Mouse (Mus musculus) urinary bladder, postnatal 4 days (tissue): Measurements from ENCODE around the gene Dnm2.

ENCODE experiments used
- DNase-seq, 2 experiments: peaks; one replicate each; pipeline ENCODE4 v3.0.0; 2021 to 2022; ENCODE audit warnings: low spot score in 2 of 2

Gene Dnm2

DNA sequence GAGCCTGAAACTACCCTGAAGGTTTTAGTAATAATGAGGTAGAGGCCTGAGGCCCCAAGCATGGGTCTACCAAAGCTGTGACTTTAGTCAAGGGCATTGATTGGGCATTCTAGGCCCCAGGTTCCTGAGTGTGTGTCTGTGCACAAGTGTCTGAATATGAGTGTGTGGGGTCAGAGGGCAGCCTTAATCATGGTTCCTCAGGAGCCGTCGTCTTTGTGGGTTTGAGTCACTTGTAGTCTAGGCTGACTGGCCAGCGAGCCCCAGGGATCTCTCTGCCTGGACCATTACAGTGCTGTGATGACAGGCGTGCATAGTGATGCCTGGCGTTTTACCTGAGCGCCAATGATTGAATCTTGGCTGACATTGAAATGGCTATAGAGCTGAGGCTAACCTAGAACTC, 3.5 kb downstream of the Dnm2 start:
- DNase-seq, result no peak

DNA sequence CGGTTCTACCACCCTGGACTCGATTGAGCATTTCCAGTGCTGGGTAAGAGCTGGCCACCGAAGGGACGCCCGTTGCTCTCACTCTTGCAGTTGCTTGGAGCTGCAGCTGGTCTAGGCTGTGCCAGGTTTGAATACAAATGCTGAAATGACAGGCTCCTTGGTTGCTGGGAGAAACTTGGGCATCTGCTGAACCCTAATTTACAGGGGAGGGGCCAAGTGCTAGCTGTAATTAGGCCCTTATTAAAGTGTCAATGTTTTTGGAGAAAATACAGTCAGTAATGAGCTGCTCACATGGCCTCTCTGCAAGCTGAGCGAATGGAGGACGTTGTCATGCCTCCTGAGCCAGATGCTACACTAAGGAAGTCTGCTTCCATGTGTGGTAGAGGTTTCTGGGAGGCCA, 6.0 kb downstream of the Dnm2 start:
- DNase-seq, result no peak

DNA sequence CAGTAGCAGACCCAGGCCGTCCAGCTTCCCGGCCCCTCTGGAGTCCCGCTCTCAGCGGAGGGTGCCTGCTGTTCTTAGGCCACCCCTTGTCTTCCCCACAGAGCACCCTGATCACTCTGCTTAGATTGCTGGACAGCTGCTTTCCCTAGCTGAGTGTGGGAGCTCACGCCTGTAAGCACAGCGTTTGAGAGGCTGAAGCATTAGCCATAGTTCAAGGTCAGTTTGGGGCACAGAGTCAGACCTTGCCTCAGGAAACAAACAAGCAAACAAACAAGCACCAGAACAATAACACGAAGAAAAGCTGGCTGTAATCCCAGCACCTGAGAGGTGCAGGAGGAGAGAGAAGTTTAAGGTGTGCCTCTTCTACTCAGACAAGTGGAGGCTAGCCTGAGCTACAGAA, 7.4 kb downstream of the Dnm2 start:
- no peak for DNase-seq

DNA sequence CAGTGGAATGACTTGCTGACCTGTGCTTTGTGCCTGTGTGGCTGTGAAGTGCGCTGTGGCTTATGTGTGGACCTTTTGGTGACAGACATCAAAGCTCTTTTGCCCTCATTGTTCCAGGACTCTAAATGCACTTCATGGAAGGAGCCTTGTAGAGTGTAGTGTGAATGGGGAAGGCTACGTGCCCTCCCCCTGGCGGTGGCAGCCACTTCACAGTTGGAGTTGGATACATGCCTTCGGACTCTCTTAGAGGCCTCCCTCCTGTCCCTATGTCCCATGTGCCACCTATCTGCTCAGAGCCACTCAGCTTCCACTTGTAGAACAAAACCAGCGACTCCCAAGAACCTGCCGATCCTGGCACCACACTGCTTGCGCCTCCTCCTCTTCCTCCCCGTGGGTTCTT, 9.1 kb downstream of the Dnm2 start:
- no peak for DNase-seq

DNA sequence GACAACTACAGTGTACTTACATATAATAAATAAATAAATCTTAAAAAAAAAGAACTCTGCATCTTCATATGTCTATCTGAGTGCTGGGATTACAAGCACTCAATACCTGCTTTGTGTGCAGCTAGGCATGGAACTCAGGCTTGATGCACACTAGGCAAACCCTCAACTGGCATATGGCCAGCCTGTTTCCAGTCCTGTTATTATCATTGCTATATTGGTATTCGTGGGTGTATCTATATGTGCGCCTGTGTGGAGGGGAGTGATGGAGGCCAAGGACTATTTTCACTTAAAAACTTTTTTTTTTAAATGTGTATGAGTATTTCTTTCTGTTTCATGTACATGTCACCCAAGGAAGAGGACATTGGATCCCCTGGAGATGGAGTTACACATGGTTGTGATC, 9.7 kb downstream of the Dnm2 start:
- DNase-seq, result no peak

DNA sequence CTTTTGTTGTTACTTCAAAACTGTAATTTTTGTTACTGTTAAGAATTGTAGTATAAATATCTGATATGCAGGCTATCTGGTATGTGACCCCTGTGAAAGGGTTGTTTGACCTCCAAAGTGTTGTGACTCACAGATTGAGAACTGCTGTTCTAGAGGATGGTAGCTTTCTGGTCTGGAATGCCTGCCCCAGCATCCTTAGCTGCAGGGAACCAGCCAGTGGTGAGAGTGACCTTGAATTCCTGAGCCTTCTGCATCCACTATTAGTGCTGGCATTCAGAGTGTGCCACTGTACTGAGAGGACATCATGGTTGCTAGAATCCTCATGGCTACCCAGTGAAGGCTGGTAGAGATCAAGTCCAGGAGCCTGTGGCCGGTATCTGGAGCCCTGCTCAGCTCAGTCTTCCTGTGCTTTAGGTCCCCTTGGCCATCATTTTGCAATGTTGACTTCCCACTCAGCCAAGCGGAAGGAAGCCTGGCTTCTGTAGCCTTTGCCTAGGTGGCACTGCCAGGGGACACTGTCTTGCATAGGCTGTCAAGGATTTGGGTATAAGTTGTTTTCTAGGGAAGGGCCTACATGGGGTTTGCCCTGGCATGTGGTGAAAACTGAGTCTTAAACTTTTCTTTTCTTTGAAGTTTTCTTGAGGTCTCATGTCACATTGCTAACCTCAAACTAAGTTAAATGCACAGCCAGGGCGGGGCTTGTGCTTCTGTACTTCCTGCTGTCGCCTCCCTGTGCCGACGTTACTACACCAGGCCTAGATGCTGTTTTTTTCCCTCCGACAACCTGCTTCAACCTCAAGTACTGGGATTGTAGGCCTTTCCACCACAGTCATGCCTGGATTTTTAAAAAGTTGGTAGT, 11.3 kb downstream of the Dnm2 start:
- DNase-seq, result no peak

DNA sequence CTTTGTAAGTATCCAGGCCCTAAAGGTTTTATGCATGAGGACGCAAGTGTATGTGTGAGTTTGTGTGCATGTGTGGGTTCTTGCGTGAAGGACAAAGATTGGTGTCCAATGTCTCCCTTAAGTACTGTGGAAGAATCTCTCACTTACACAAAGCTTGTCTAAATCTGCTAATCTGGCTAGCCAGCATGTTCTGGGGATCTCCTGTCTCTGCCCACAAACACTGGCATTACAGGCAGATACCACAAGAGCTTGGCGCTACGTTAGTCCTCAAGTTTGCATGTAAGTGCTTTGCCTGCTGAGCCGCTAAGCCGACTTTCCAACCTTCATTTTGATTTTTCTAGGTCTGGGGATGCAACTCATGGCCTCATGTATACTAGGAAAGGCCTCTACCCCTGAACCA, 12.9 kb downstream of the Dnm2 start:
- no peak for DNase-seq

DNA sequence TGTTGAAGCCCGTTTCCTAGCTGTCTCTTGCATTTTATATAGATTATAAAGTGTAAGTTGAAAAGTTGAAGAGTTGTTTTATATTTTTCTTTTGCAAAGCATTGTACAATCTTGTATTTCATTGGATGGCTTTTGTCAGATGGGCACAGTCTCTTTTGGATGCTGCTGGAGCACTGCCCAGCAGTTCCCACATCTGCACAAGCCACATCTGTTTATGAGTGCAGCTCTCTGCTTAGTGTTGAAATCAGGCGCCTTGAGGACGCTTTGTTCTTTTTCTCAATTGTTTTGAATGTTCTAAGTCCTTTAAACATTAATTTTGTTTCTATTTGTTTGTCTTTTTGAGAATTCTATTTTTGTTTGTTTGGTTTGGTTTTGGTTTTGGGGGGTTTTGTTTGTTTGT, 13.5 kb downstream of the Dnm2 start:
- no peak for DNase-seq

DNA sequence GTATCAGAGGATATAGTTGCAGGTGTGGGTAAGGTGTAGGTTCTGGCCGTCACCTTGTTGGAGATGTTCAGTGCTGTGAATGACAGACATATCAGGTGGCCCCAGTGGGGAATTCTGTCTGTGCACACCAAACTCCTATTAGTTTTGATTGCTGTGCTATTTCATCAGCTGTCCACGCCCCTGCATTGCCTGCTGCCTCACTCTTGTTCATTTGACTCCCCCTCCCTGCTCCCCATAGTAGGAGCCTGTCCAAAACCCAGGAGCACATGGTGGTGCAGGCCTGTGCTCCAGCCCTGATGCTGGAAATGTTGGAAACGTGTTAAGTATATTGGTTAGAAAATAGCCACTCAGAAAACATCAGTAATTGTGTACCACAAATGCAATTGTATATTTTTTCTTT, 14.7 kb downstream of the Dnm2 start:
- no peak for DNase-seq

DNA sequence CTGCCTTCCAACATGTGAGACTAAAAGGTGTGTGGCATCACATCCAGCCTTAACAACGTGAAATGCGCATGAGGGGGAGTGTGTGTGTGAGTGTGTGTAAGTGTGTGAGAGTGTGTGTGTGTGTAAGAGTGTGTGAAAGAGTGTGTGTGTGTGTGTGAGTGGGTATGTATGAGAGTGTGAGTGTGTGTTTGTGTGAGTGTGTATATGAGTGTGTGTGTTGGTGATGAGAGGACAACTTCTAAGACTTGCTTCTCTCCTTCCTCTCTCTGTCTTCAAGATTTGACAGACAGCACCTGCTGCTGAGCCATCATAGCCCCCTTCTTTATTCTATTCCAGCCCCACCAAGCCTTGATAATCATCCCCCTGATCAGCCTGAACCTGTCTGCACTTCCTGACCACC, 15.2 kb downstream of the Dnm2 start:
- no peak for DNase-seq

DNA sequence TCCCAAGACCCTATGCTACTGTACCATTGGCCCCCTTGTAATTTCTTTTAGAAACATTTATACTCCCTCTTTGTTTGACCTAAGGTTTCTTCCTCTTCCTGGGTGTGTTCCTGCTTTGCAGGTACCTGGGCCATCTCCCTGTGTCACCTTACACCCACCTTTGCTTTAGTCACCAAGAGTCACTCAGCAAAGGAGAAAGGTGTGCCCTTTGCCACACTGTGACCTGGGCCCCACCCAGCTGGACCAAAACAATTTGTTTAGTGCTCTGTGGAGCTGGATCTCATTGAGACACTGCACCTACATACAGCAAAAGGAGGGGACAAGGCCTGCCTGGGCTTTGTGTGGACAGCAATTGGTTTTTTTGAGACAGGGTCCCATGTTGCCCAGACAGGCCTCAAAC, 15.7 kb downstream of the Dnm2 start:
- DNase-seq, result no peak

DNA sequence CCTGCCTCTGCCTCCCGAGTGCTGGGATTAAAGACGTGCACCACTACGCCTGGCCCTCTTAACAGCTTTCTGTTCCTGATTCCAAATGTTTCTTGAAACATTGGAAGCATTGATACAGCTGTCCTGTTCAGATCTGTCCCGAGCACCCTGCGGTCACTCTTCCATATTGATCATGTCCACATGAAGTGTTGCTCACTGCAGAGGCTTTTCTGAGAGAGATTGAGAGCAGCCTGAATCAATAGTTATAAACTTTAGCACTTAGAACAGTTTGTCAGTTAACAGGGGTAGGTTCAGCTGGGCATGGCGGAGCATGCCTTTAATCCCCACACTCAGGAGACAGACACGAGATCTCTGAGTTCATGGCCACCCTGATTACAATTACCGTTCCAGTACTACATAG, 19.1 kb downstream of the Dnm2 start:
- no peak for DNase-seq

DNA sequence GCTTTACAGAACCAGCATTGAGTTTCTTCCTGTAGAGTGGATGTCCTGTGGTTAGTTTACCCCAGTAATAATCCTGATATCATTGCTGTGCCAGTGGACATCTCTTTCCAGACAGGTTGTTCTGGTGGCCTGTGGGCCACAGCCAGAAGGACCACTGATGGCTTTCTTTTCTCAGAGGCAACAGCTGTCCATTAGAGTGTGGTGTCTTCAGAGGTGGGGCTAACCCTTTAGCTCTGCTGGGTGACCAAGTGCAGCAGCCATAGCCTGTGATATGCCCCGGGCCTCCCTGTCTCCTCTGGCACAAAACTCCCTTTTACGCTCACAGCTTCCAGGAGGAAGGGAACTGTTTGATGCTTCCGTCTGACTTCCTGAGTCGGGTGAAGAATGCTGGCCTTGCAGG, 19.9 kb downstream of the Dnm2 start:
- DNase-seq, result no peak

DNA sequence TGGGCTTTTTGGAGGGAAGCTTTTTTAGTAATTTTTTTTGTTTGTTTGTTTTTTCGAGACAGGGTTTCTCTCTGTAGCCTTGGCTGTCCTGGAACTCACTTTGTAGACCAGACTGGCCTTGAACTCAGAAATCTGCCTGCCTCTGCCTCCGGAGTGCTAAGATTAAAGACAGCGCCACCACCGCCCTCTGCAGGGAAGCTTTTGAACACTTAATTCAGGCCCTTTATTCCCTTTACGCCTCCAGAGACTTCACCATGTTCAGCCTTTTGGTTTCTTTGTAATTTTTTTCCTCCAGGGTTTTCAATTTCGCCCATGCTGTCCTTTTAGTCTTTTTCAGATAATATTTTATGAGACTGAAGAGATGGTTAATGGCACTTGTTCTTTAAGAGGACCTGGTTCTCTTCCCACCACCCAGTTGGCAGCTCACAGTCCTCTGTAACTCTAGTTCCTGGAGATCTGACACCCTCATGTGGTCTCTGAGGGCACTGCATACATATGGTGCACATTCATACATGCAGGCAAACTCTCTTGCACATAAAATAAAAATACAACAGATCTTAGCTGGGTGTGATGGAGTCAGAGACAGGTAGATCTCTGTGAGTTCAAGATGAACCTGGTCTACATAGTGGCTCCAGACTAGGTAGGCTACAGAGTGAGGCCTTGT, 20.5 kb downstream of the Dnm2 start:
- no peak for DNase-seq

DNA sequence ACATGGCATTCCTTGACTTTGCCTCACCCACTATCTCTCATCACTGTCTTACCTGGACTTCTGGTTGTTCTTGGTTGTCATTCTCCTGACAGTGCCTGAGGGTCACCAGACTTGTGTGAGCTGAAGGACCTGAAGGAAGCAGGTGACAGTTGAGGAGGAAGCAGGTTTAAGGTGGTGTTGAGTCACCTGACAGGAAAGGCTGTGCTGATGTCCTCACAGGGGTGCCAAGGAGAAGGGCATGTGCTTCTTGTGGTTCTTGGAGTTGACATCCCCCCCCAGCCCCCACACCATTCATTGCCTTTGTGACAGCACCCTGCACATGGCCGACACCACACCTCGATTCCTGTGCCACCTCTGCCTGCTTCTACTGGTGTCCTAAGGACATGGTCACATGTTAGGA, 23.1 kb downstream of the Dnm2 start:
- no peak for DNase-seq

DNA sequence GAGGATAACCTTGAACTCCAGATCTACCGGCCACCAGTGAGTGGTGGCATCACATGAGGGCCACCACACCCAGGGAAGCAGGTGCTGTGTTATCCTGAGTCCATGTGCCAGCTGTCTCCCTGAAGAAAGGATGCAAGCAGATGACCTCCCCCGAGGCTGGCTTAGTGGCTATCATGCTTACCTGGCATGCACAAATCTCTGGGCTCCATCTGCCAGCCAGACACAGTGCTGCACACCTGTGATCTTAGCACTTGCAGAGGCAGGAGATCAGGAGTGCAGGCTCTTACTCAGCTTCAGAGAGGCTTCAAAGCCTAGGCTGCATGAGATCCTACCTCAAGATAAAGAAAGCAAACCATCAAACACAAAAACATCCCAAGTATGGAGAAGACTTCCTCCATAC, 25.0 kb downstream of the Dnm2 start:
- no peak for DNase-seq

DNA sequence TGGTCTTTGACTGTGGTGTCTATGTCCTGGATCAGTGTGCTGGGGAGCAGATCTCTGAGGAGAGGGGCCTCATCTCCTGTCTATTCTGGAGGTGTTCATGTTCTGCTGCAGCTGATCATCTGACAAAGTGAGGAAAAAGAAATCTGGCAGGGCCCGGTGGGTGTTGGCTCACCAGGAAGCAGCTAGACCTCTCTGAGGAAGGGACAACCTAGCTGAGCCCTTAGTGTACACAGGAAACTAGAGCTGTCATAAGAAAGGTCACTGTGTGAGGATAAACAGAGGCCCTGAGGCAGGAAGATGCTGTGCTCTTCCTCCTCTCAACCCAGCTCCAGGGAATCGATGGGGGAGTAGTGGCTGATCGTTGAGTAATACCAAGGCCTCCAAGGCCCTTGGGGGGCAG, 25.6 kb downstream of the Dnm2 start:
- no peak for DNase-seq

DNA sequence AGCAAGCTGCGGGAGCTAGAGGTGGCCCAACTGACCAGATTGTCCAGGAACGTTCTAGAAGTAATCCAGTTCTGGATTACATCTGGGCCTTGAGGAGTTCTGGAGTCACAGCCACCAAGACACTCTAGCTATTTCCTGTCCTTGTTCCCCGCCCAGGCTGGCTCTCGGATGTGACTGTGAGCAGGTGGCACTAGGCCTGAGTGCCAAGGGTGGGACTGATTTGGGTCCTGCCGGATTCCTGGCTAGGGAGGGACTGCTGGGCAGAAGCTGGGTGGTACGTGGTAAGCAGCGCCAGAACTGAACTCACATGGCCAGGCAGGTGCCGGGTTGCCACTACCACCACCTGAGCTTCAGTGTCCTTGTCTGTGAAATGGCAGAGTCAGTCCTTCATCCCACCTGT, 26.7 kb downstream of the Dnm2 start:
- DNase-seq, result peak in 1 of 2 experiments; percentile 30

DNA sequence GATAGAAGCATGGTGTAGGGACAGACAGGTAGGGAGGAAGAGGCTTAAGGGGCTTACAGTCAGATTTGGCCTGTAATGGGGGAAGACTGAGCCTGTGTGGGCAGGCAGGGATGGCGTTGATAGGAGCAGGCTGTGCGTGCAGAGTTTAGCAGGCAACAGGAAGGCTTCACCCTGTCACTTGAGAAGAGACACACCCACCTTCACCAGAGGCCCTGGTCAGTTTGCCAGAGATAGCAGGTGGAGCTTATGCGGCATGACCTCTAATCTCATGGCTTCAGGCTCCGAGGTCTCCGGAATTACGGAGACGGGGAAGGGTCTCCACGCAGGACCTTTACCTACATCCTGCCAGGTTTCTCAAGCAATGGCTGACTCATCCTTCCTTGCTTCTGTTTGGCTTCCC, 27.2 kb downstream of the Dnm2 start:
- DNase-seq, result no peak

DNA sequence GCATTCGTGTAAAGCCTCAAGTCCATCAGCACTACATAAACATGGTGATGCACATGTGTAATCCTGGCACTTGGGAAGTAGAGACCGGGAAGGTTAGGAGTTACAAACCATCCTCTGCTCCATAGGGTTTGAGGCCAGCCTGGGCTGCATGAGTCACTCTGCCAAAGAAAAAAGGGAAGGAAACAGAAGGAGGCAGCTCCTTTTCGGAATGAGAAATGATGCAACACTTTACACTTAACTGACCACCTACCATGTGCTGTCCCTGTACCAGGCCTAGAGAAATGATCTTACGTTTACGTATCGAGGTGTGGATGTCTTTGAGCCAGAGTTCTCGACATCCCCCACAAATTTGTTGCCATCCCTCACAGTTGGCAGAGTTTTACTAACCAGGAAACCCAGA, 28.3 kb downstream of the Dnm2 start:
- DNase-seq, result no peak

DNA sequence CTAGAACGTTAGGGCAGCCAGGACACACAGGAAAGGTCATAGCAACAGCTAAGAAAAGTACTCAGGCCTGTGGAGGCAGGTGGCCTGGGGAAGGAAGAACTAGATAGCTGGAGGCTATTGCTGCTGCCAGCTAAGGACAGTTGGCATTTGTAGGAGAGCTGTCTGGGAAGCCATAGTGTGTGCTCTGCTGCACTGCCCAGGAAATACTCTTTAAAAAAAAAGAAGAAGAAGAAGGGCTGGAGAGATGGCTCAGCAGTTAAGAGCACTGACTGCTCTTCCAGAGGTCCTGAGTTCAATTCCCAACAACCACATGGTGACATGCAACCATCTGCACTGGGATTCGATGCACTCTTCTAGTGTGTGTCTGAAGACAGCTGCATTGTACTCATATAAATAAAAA, 28.8 kb downstream of the Dnm2 start:
- no peak for DNase-seq

DNA sequence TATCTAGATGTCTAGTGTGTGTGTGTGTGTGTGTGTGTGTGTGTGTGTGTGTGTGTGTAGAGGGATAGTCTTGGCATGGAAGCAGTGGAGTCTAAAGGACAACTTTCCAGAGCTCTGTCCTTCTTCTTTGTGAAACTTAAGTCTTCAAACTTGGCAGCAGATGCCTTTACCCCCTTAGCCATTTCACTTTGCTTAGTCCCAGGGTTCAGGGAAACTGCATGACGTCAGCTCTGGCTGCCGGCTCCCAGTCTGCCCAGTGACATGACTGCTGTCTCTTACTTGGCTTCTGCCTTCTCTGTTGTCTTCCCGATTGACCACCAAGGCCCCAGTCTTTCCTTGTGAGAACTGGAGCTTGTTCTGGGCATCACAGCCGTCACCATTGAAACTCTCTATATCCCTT, 29.8 kb downstream of the Dnm2 start:
- DNase-seq, result no peak

DNA sequence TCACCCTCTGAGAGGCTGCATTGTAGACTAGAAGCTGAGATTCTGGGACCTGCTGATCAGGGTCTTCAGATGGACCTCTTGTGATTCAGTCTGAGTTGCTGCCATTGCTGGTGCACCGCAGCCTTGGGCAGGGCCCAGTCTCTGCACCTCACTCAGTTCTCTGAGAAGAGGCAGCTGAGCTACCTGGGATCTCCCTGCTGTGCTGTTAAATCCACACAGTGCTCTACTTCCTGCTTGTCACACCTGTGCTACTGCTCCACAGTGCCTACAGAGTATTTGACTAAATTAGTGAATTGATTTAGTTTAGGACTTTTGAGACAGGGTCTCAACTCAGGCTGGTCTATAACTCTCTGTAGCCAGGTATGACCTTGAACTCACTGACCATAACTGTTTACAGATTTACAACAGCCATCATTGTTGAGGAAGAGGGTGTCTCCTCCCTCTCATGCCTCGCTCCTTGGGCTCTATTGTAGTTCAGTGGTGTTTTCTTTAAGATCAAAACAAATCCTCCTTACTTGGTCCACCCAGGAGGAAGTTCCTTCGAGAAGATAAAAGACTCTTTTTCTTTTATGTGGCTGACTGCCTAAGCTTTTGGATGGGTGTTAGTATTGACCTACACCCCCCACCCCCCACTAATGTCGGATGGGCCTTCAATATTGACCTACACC, 30.5 kb downstream of the Dnm2 start:
- no peak for DNase-seq
